Mouse (Mus musculus): ENCODE measurements at regions not wholly inside any gene's neighbourhood (a gene's known extent, or its start where the extent isn't known, plus 50 kb on each side); places are given as distances from the start of the nearest gene placed in this dataset.

- Histone ChIP-seq H3K4me3 (ENCODE audit: insufficient read depth in 1 of 2, low read depth in 1 of 2, low read length in 2 of 2, poor library complexity in 1 of 2, severe bottlenecking in 1 of 2) (no peak overlapping the region), H3K36me3 (ENCODE audit: control insufficient read depth, insufficient read depth, low read length, poor library complexity, severe bottlenecking) (no peaks in the 10 kb centered on the region), H3K9me3 (ENCODE audit: control insufficient read depth, insufficient read depth, low read depth, low read length) (no peaks in the 10 kb centered on the region), H3K27ac (ENCODE audit: insufficient read depth, low read depth, low read length, poor library complexity, severe bottlenecking) (no peak overlapping the region), H3K4me1 (ENCODE audit: control insufficient read depth in 2 of 2, insufficient read depth in 2 of 2, low read length in 2 of 2, poor library complexity in 1 of 2) (no peaks in the 10 kb centered on the region), H3K9ac (ENCODE audit: insufficient read depth, low read depth, low read length, poor library complexity, severe bottlenecking) (no peak overlapping the region)
- no peak for DNase-seq (ENCODE audit: low read depth, low spot score)
- in situ Hi-C loops (cut with MboI; ENCODE audit: low sequenced_read_pairs in 2 of 2, unreplicated experiment in 2 of 2), result no loop called here
- TF ChIP-seq ZNF384 (IDR thresholded peaks at IDR 0.05; ENCODE audit: low read depth, low read length), result no peak
- no peak for TF ChIP-seq MAFK (IDR thresholded peaks at IDR 0.05; ENCODE audit: insufficient read depth, low read depth, low read length)
- no peak for TF ChIP-seq HCFC1 (IDR thresholded peaks at IDR 0.05; ENCODE audit: borderline replicate concordance, insufficient read depth, low read length)
- no peak for TF ChIP-seq ZC3H11A (IDR thresholded peaks at IDR 0.05; ENCODE audit: borderline replicate concordance, low read depth, low read length)
- TF ChIP-seq CHD2 (IDR thresholded peaks at IDR 0.05; ENCODE audit: low read depth, low read length), result no peak
Measured at GRCm38 (mm10) chr8:104033148-104033547, 68.3 kb upstream of the Cdh5 start.

- no peak for TF ChIP-seq ZNF384 (IDR thresholded peaks at IDR 0.05; ENCODE audit: low read depth, low read length)
- TF ChIP-seq CHD2 (IDR thresholded peaks at IDR 0.05; ENCODE audit: low read depth, low read length), result no peak
- TF ChIP-seq ZC3H11A (IDR thresholded peaks at IDR 0.05; ENCODE audit: borderline replicate concordance, low read depth, low read length), result no peak
- TF ChIP-seq MAFK (IDR thresholded peaks at IDR 0.05; ENCODE audit: insufficient read depth, low read depth, low read length), result no peak
- no peak for TF ChIP-seq HCFC1 (IDR thresholded peaks at IDR 0.05; ENCODE audit: borderline replicate concordance, insufficient read depth, low read length)
- Histone ChIP-seq H3K27ac (ENCODE audit: insufficient read depth, low read depth, low read length, poor library complexity, severe bottlenecking) (no peak overlapping the region), H3K4me1 (ENCODE audit: control insufficient read depth in 2 of 2, insufficient read depth in 2 of 2, low read length in 2 of 2, poor library complexity in 1 of 2) (no peaks in the 10 kb centered on the region), H3K9me3 (ENCODE audit: control insufficient read depth, insufficient read depth, low read depth, low read length) (no peaks in the 10 kb centered on the region), H3K36me3 (ENCODE audit: control insufficient read depth, insufficient read depth, low read length, poor library complexity, severe bottlenecking) (no peaks in the 10 kb centered on the region), H3K4me3 (ENCODE audit: insufficient read depth in 1 of 2, low read depth in 1 of 2, low read length in 2 of 2, poor library complexity in 1 of 2, severe bottlenecking in 1 of 2) (no peak overlapping the region), H3K9ac (ENCODE audit: insufficient read depth, low read depth, low read length, poor library complexity, severe bottlenecking) (no peak overlapping the region)
- in situ Hi-C loops (cut with MboI; ENCODE audit: low sequenced_read_pairs in 2 of 2, unreplicated experiment in 2 of 2), result no loop called here
- no peak for DNase-seq (ENCODE audit: low read depth, low spot score)
Measured at GRCm38 (mm10) chr8:104034286-104034685, 67.1 kb upstream of the Cdh5 start.

- no peak for TF ChIP-seq ZC3H11A (IDR thresholded peaks at IDR 0.05; ENCODE audit: borderline replicate concordance, low read depth, low read length)
- no peak for TF ChIP-seq CHD2 (IDR thresholded peaks at IDR 0.05; ENCODE audit: low read depth, low read length)
- no peak for TF ChIP-seq ZNF384 (IDR thresholded peaks at IDR 0.05; ENCODE audit: low read depth, low read length)
- no peak for TF ChIP-seq MAFK (IDR thresholded peaks at IDR 0.05; ENCODE audit: insufficient read depth, low read depth, low read length)
- no peak for TF ChIP-seq HCFC1 (IDR thresholded peaks at IDR 0.05; ENCODE audit: borderline replicate concordance, insufficient read depth, low read length)
- H3K27ac ChIP-seq (ENCODE audit: insufficient read depth, low read depth, low read length, poor library complexity, severe bottlenecking), result no peak overlapping the region
- DNase-seq (ENCODE audit: low read depth, low spot score), result no peak
- in situ Hi-C loops (cut with MboI; ENCODE audit: low sequenced_read_pairs in 2 of 2, unreplicated experiment in 2 of 2), result no loop called here
- H3K4me3 ChIP-seq (ENCODE audit: insufficient read depth in 1 of 2, low read depth in 1 of 2, low read length in 2 of 2, poor library complexity in 1 of 2, severe bottlenecking in 1 of 2), result no peak overlapping the region
- no peaks in the 10 kb centered on the region for H3K9me3 ChIP-seq (ENCODE audit: control insufficient read depth, insufficient read depth, low read depth, low read length)
- H3K9ac ChIP-seq (ENCODE audit: insufficient read depth, low read depth, low read length, poor library complexity, severe bottlenecking), result no peak overlapping the region
- no peaks in the 10 kb centered on the region for H3K4me1 ChIP-seq (ENCODE audit: control insufficient read depth in 2 of 2, insufficient read depth in 2 of 2, low read length in 2 of 2, poor library complexity in 1 of 2)
- H3K36me3 ChIP-seq (ENCODE audit: control insufficient read depth, insufficient read depth, low read length, poor library complexity, severe bottlenecking), result no peaks in the 10 kb centered on the region
Measured at GRCm38 (mm10) chr8:104036580-104037477, 64.6 kb upstream of the Cdh5 start.

- in situ Hi-C loops (cut with MboI; ENCODE audit: low sequenced_read_pairs in 2 of 2, unreplicated experiment in 2 of 2), result no loop called here
- Histone ChIP-seq H3K4me1 (ENCODE audit: control insufficient read depth in 2 of 2, insufficient read depth in 2 of 2, low read length in 2 of 2, poor library complexity in 1 of 2) (no peaks in the 10 kb centered on the region), H3K9ac (ENCODE audit: insufficient read depth, low read depth, low read length, poor library complexity, severe bottlenecking) (no peak overlapping the region)
Measured at GRCm38 (mm10) chr8:104037611-104038010, 63.8 kb upstream of the Cdh5 start.

More at GRCm38 (mm10) chr8:104037611-104038010, 63.8 kb upstream of the Cdh5 start:
- Histone ChIP-seq H3K36me3 (ENCODE audit: control insufficient read depth, insufficient read depth, low read length, poor library complexity, severe bottlenecking) (no peaks in the 10 kb centered on the region), H3K9me3 (ENCODE audit: control insufficient read depth, insufficient read depth, low read depth, low read length) (no peaks in the 10 kb centered on the region), H3K4me3 (ENCODE audit: insufficient read depth in 1 of 2, low read depth in 1 of 2, low read length in 2 of 2, poor library complexity in 1 of 2, severe bottlenecking in 1 of 2) (no peak overlapping the region), H3K27ac (ENCODE audit: insufficient read depth, low read depth, low read length, poor library complexity, severe bottlenecking) (no peak overlapping the region)
- TF ChIP-seq CHD2 (IDR thresholded peaks at IDR 0.05; ENCODE audit: low read depth, low read length) (no peak), ZC3H11A (IDR thresholded peaks at IDR 0.05; ENCODE audit: borderline replicate concordance, low read depth, low read length) (no peak), ZNF384 (IDR thresholded peaks at IDR 0.05; ENCODE audit: low read depth, low read length) (no peak), MAFK (IDR thresholded peaks at IDR 0.05; ENCODE audit: insufficient read depth, low read depth, low read length) (no peak), HCFC1 (IDR thresholded peaks at IDR 0.05; ENCODE audit: borderline replicate concordance, insufficient read depth, low read length) (no peak)
- DNase-seq (ENCODE audit: low read depth, low spot score), result no peak
